Mouse (Mus musculus) MEL (cell line): ENCODE results near the gene Slc25a15.

ENCODE experiments used
- CTCF ChIP-seq, 3 experiments: IDR thresholded peaks in 2 of 3; conservative IDR thresholded peaks in 1 of 3; 2 replicates each; pipeline ENCODE4 v1.5.1; 2011 to 2012; ENCODE audit warnings: low read length in 3 of 3, low read depth in 2 of 3, mild to moderate bottlenecking in 2 of 3, improper control_type of control experiment in 1 of 3, inconsistent platforms in 1 of 3, mixed read lengths in 1 of 3, moderate library complexity in 1 of 3; ENCODE audit not compliant: control insufficient read depth in 1 of 3, insufficient read depth in 1 of 3, poor library complexity in 1 of 3, severe bottlenecking in 1 of 3
- GABPA ChIP-seq: IDR thresholded peaks from 2 replicates; pipeline ENCODE4 v1.6.1; 2012; ENCODE audit warnings: low read depth, mild to moderate bottlenecking, inconsistent platforms, low read length, improper control_type of control experiment, moderate library complexity
- GATA1 ChIP-seq: IDR thresholded peaks from 2 replicates; pipeline ENCODE4 v1.6.1; 2011; ENCODE audit warnings: low read depth, low read length, improper control_type of control experiment
- MAX ChIP-seq: IDR thresholded peaks from 2 replicates; pipeline ENCODE4 v1.6.1; 2011; ENCODE audit warnings: low read length, improper control_type of control experiment
- NELFE ChIP-seq: IDR thresholded peaks from 2 replicates; pipeline ENCODE4 v1.6.1; 2011; ENCODE audit warnings: low read depth, low read length, improper control_type of control experiment
- NRF1 ChIP-seq: IDR thresholded peaks from 2 replicates; pipeline ENCODE4 v1.6.1; 2014; ENCODE audit warnings: low read depth, mild to moderate bottlenecking, inconsistent platforms, low read length, improper control_type of control experiment, moderate library complexity; ENCODE audit not compliant: poor library complexity, insufficient read depth, severe bottlenecking
- POLR2A ChIP-seq, 2 experiments: IDR thresholded peaks; 2 replicates each; pipeline ENCODE4 v1.6.1; 2011 to 2012; ENCODE audit warnings: low read length in 2 of 2, mild to moderate bottlenecking in 2 of 2, control low read depth in 1 of 2, improper control_type of control experiment in 1 of 2, low read depth in 1 of 2, moderate library complexity in 1 of 2; ENCODE audit not compliant: control insufficient read depth in 1 of 2, insufficient read depth in 1 of 2, poor library complexity in 1 of 2
- RCOR1 ChIP-seq: IDR thresholded peaks from 2 replicates; pipeline ENCODE4 v1.6.1; 2012; ENCODE audit warnings: low read depth, mild to moderate bottlenecking, inconsistent platforms, low read length, improper control_type of control experiment
- UBTF ChIP-seq: IDR thresholded peaks from 2 replicates; pipeline ENCODE4 v1.6.1; 2012; ENCODE audit warnings: low read depth, mild to moderate bottlenecking, inconsistent platforms, low read length, improper control_type of control experiment, moderate library complexity, borderline replicate concordance; ENCODE audit not compliant: insufficient read depth
- USF2 ChIP-seq, 2 experiments: IDR thresholded peaks; 2 replicates each; pipeline ENCODE4 v1.6.1; 2011 to 2012; ENCODE audit warnings: improper control_type of control experiment in 2 of 2, low read length in 2 of 2, borderline replicate concordance in 1 of 2, inconsistent platforms in 1 of 2, low read depth in 1 of 2, mild to moderate bottlenecking in 1 of 2; ENCODE audit not compliant: insufficient read depth in 1 of 2
- ZC3H11A ChIP-seq: IDR thresholded peaks from 2 replicates; pipeline ENCODE4 v1.6.1; 2012; ENCODE audit warnings: low read depth, mild to moderate bottlenecking, inconsistent platforms, low read length, improper control_type of control experiment

DNA sequence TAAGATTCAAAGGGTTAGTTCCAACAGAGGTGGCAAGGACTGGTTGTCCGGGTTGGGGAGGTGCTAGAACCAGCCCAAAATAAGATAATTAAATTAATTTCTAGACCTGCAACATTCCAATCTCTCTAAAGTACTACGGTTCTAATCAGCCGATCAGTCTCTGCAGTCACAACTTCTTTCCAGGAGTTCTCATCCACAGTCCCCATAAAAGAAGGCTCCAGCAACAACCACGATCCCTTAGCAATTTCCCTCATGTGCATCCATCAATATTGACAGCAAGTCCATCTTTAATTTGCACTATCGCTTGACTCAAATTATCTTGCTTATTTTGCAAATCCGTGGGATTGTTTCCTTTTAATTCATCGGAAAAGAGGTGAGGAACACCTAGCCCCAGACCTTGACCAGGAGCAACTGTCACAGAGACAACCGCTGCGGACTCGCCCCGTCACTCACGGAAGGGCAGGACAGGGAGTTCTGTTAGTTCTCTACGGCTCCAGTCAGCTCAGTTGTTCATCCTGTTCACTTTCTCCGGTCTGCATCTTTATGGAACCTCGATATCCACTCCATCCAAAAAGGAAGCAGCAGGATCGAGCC lies 12.4 kb upstream of the Slc25a15 start:
- TF ChIP-seq POLR2A (IDR thresholded peaks at IDR 0.05; ENCODE audit: control insufficient read depth in 1 of 2, insufficient read depth in 1 of 2, low read depth in 1 of 2, low read length in 2 of 2, poor library complexity in 1 of 2) = no peak
- TF ChIP-seq CTCF (IDR thresholded peaks at IDR 0.05 in 2 of 3, conservative IDR thresholded peaks at IDR 0.05 in 1 of 3; ENCODE audit: control insufficient read depth in 1 of 3, insufficient read depth in 1 of 3, low read depth in 2 of 3, low read length in 3 of 3, poor library complexity in 1 of 3, severe bottlenecking in 1 of 3) = no peak
- no peak for TF ChIP-seq NRF1
- no peak for TF ChIP-seq USF2 (IDR thresholded peaks at IDR 0.05; ENCODE audit: borderline replicate concordance in 1 of 2, insufficient read depth in 1 of 2, low read depth in 1 of 2, low read length in 2 of 2)
- TF ChIP-seq NELFE = no peak
- no peak for TF ChIP-seq MAX
- TF ChIP-seq ZC3H11A = no peak
- TF ChIP-seq RCOR1 = no peak
- no peak for TF ChIP-seq UBTF
- TF ChIP-seq GATA1 = no peak
- no peak for TF ChIP-seq GABPA
